Mouse (Mus musculus) bone marrow, adult 2 months (tissue): ENCODE data around the gene Chn1. TPM values are rescaled to one million over a fixed set of nuclear protein-coding genes. Genes with fewer than 3 reads are reported as not detected.

Source experiments
- H3K27ac ChIP-seq: fragments of 200-500 bp; 2 replicates; pipeline ENCODE4 v1.5.1; 2012; ENCODE audit warnings: low read depth, mild to moderate bottlenecking, control low read depth, inconsistent platforms, low read length; ENCODE audit not compliant: control insufficient read depth, poor library complexity, insufficient read depth
- H3K4me1 ChIP-seq: fragments of 200-500 bp; 2 replicates; pipeline ENCODE4 v1.6.1; 2011; ENCODE audit warnings: low read length; ENCODE audit not compliant: control insufficient read depth, insufficient read depth
- H3K4me3 ChIP-seq: fragments of 200-500 bp; replicated peaks from 2 replicates; pipeline ENCODE3; 2011; ENCODE audit warnings: mild to moderate bottlenecking, low read depth, low read length, control low read depth; ENCODE audit not compliant: control insufficient read depth
- CTCF ChIP-seq: fragments of 200-500 bp; IDR thresholded peaks from 2 replicates; pipeline ENCODE4 v1.5.1; 2011; ENCODE audit warnings: low read length, control low read depth; ENCODE audit not compliant: control insufficient read depth, insufficient read depth
- POLR2A ChIP-seq: fragments of 200-500 bp; IDR thresholded peaks from 2 replicates; pipeline ENCODE4 v1.6.1; 2011; ENCODE audit warnings: low read depth, mild to moderate bottlenecking, control low read depth, low read length, borderline replicate concordance; ENCODE audit not compliant: control insufficient read depth
- WGBS: fragments of 180-500 bp; shearing (Covaris S2); methylation state at CpG from one replicate; pipeline ENCODE4 v1.1.7; 2018; 5-methylcytosine and 5-hydroxymethylcytosine counted together
- polyA plus RNA-seq: library from polyadenylated mRNA; stranded (reverse); fragments of >200 nt; gene quantifications from 2 replicates; pipeline ENCODE4 v1.2.4, GENCODE M21; 2011; ENCODE audit warnings: low replicate concordance; ENCODE audit not compliant: missing spikeins, insufficient read depth, insufficient read length

Chn1 gene
- polyA plus RNA-seq, 1 experiment: not detected

DNA sequence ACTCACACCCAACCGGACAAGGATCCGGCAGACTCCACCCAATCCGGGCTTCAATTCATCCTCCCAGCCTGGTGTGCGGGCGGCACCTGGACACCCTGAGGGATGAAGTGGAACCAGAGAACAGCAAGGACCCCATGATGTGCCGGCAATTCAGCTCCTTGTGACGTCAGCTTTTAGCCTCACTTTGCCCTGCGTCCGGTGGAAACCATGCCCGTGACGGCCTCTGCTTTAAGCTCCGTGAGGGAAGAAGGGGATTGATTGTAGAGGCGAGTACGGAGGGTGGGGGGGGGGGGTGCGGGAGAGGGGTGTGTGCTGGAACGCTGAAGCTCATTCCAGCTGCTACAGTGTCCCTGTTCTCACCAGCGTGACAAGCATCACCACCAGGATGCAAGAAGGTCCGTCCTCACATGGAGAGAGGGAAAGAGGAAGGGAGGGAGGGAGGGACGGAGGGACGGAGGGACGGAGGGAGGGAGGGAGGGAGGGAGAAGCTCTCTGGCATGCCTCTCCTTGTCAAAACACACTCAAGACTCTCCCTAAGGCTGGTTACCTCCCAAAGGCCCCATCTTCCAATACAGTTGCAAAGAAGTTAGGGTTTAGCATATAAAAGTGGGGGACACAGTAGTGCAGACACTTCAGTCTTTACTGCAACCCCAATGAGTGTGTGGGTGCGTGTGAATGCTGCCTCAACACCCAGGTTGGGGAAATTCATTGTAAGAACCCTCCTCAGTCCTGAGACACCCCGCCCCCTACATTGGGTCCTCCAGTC is 214.1 kb downstream of the Chn1 start:
- peaks cover 4% of the 10 kb centered on the region; the same call in 1 of the 2 replicates for H3K4me1 ChIP-seq
- no peak for TF ChIP-seq CTCF
- TF ChIP-seq POLR2A: no peak
- H3K4me3 ChIP-seq: no peak overlapping the region
- H3K27ac ChIP-seq: no peak overlapping the region
- WGBS: 37% methylated on average over 23 of the region's 23 CpGs

Other genes starting within 250 kb of the Chn1 start
- 19.8 and 47.3 TPM in 2 replicates for gene Wipf1, start 245.6 kb downstream of the Chn1 start, polyA plus RNA-seq
- gene Chrna1, start 195.0 kb downstream of the Chn1 start, polyA plus RNA-seq: not detected in 2 replicates
- 13.1 and 16.3 TPM in 2 replicates for gene Atf2, start 117.3 kb upstream of the Chn1 start, polyA plus RNA-seq
- gene Atp5g3, start 136.0 kb upstream of the Chn1 start, polyA plus RNA-seq: 221 and 279 TPM in 2 replicates